Mouse (Mus musculus) megakaryocyte, embryonic 14.5 days (primary cell): ENCODE measurements at regions not wholly inside any gene's neighbourhood (a gene's known extent, or its start where the extent isn't known, plus 50 kb on each side); places are given as distances from the start of the nearest gene placed in this dataset.

ENCODE experiments used
- H3K27me3 ChIP-seq: replicated peaks from 2 replicates; pipeline ENCODE3; 2012; ENCODE audit warnings: inconsistent platforms
- H3K36me3 ChIP-seq: replicated peaks from 2 replicates; pipeline ENCODE3; 2012; ENCODE audit warnings: low read length, inconsistent platforms, mixed read lengths
- H3K4me1 ChIP-seq: 2 replicates; pipeline ENCODE4 v1.6.1; 2012; ENCODE audit warnings: inconsistent platforms
- H3K4me3 ChIP-seq: replicated peaks from 2 replicates; pipeline ENCODE3; 2012; ENCODE audit warnings: moderate library complexity, mild to moderate bottlenecking, inconsistent platforms
- H3K9me3 ChIP-seq: 2 replicates; pipeline ENCODE4 v1.6.1; 2012; ENCODE audit warnings: inconsistent platforms
- FLI1 ChIP-seq: IDR thresholded peaks from 2 replicates; pipeline ENCODE4 v1.6.1; 2012; ENCODE audit warnings: low read length, inconsistent platforms, mixed read lengths
- GATA1 ChIP-seq: IDR thresholded peaks from 3 replicates; pipeline ENCODE4 v1.6.1; 2012; ENCODE audit warnings: mixed read lengths, low read length, inconsistent platforms, borderline replicate concordance

DNA sequence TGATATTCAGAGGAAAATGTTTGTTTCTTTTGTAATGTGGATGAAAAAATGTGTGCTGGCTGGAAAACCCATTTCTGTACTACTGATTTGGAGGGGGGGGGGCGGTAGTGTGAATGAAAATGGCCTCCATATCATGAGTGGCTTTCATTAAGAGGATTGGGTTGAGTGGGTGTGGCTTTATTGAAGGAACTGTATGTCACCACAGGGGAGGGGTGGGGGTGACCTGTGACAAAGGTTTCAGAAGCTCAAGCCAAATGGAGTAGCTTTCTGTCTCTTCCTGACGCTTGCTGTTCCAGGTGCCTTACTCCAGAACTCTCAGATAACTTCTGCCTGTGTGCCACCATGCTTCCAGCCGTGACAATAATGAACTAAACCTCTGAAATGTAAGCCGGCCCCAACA, 242.0 kb upstream of the Gm765 start:
- no peak overlapping the region for H3K4me3 ChIP-seq
- H3K4me1 ChIP-seq: peaks cover 5% of the 10 kb centered on the region
- H3K36me3 ChIP-seq: no peaks in the 10 kb centered on the region
- H3K9me3 ChIP-seq: no peaks in the 10 kb centered on the region
- no peaks in the 10 kb centered on the region for H3K27me3 ChIP-seq
- TF ChIP-seq FLI1 (no peak), GATA1 (no peak)

DNA sequence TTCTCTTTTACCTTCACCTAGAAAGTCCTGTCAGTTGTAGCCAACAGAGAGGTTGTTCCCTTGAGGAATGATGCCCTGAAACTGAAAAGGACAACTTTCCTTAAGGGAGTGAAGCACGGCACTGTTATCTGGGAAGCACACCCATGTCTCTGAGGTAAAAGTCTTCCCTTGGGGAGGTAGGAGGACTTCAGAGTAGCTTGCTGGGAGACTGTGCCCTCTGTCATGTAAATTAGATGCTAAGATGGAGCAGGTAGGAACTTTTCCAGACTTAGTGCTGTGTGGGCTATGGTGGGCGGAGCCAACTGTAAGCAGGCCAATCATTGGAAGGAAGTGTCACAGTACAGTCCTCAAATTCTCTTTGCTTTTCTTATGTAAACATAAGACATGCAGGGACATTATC, 240.3 kb upstream of the Gm765 start:
- Histone ChIP-seq H3K36me3 (no peaks in the 10 kb centered on the region), H3K4me1 (no peaks in the 10 kb centered on the region), H3K4me3 (no peak overlapping the region), H3K9me3 (no peaks in the 10 kb centered on the region), H3K27me3 (no peaks in the 10 kb centered on the region)
- no peak for TF ChIP-seq GATA1
- TF ChIP-seq FLI1: no peak

DNA sequence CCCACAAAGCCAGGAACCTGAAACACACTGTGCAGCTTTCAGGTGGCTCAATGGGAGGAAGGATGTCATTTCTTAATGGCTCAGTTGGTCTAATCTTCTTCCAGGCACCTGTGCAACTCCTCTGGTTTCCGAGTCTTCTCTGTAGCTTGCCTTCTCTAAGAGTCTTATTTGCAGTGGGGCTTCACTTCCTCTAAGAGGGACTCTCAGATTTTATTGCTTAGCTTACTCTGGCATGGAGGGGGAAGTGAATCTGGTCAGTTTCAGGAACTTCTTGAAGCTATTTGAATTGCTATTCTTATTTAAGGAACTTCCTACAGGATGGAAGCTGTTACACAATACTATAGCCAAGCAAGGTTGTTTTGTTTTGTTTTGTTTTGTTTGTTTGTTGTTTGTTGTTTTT, 232.7 kb upstream of the Gm765 start:
- H3K36me3 ChIP-seq: no peaks in the 10 kb centered on the region
- TF ChIP-seq GATA1: no peak
- TF ChIP-seq FLI1: no peak

DNA sequence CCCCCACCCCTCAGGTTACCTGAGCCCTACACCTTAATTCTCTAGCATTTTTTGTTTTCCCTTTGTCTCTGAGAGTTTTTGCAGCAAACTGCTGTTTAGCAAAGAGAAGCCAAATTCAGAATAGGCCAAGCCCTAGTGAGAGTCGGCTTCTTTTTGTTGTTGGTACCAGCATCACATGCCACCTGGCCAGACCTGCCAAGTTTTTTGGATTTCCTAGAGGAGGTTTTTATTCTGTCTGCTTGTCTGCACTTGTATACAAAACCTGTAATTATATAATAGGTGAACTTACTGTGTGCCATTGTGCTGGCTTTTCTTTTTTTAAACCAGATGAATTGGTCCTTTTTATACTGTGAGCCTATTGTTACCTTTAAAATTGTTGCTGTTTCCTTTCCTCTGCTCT, 213.1 kb upstream of the Gm765 start:
- Histone ChIP-seq H3K4me3 (no peak overlapping the region), H3K36me3 (no peaks in the 10 kb centered on the region), H3K9me3 (0 out of 2 replicates have a peak, but pooled peaks cover 3% of the 10 kb centered on the region), H3K27me3 (no peaks in the 10 kb centered on the region), H3K4me1 (peaks cover 13% of the 10 kb centered on the region)
- TF ChIP-seq FLI1 (no peak), GATA1 (no peak)

More for the DNA sequence above, 232.7 kb upstream of the Gm765 start:
- Histone ChIP-seq H3K27me3 (no peaks in the 10 kb centered on the region), H3K9me3 (no peaks in the 10 kb centered on the region), H3K4me3 (no peak overlapping the region), H3K4me1 (no peaks in the 10 kb centered on the region)

DNA sequence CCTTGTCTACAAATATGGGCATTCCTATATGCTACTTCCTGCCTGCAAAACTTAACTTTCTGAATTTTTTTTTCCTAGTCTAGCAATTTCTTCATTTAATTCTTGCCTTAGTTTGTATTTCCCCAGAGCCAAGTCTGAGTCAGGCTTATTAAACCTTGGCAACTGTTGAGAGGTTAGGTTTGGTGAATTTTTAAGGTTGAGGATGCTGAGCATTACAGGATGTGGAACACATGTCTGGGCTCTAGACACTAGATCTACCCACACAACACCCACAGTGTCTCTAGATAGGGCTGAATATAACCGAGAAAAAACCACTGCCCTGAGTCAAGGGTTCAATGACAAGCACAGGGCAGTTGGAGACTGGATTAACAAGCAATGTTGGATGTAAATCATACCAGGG, 211.4 kb upstream of the Gm765 start:
- no peak overlapping the region for H3K4me3 ChIP-seq
- H3K9me3 ChIP-seq: 0 out of 2 replicates have a peak, but pooled peaks cover 3% of the 10 kb centered on the region
- peaks cover 13% of the 10 kb centered on the region for H3K4me1 ChIP-seq
- no peaks in the 10 kb centered on the region for H3K27me3 ChIP-seq
- TF ChIP-seq FLI1: no peak
- no peak for TF ChIP-seq GATA1
- no peaks in the 10 kb centered on the region for H3K36me3 ChIP-seq

DNA sequence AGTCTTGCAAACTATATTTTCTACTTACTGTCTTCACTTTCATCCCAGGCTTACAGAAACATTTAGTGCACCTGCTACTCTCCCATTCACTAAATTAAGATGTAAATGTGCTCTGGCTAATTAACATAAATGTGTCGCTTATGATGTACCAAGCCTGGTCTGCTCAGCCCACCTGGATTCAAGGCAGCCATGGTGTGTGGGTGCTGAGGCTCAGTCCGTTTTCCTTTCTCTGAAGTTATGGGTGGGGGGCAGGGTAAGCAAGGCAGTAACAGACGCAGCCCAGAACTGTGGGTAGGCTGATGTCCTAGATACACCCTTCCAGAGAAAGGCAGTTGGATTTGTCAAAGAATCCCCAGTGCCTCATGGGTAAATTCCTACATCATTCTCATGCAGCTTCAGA, 209.2 kb upstream of the Gm765 start:
- Histone ChIP-seq H3K4me3 (no peak overlapping the region), H3K27me3 (no peaks in the 10 kb centered on the region), H3K4me1 (peaks cover 13% of the 10 kb centered on the region), H3K36me3 (no peaks in the 10 kb centered on the region), H3K9me3 (0 out of 2 replicates have a peak, but pooled peaks cover 3% of the 10 kb centered on the region)
- no peak for TF ChIP-seq GATA1
- no peak for TF ChIP-seq FLI1

DNA sequence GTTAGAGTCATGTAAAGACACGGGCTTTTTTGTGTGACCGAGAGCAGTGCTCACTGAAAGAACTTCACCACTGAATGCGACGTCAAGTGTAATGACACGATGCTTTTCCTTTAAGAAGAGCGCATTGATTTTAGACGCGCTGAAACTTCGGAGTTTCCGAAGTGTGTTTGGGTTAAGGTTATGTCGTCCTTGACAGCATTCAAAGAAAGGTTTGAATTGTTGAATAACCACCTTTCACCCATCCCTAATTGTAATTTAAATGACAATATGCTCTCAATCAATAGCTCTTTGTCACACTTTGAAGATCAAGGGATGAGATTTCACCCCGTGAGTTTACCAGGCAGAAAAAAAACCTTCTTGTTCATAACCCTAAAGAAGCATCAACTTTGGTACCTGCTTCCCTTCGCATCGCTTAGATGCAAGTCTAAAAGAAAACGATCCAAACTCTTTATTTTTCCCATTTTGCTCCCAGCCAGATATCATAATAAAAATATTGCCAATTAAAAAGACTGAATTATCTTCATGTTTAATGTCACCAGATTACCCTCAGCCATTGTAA, 184.4 kb upstream of the Gm765 start:
- H3K27me3 ChIP-seq: peaks cover 15% of the 10 kb centered on the region
- H3K36me3 ChIP-seq: no peaks in the 10 kb centered on the region
- H3K4me1 ChIP-seq: peaks cover 4% of the 10 kb centered on the region; the same call in 1 of the 2 replicates
- no peak overlapping the region for H3K4me3 ChIP-seq
- no peaks in the 10 kb centered on the region for H3K9me3 ChIP-seq
- TF ChIP-seq FLI1 (no peak), GATA1 (no peak)

DNA sequence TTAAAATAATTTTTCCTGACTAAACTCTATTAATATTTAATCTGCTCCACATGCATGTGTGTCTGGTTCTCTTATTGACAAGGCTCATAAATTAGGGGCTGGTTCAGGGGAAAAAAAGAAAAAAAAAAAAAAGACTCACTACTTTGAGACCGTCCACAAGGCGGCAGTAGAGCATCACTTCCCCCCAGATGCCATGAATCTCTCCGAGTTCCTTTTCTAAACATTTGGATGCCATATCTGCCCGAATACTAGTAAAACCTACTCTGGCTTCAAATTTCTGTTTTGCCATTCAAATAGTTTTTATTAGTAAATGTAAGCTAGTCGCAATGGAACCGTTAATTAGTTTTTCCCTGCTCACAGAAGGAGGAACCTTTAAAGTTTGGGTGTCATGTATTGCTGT, 182.7 kb upstream of the Gm765 start:
- no peaks in the 10 kb centered on the region for H3K9me3 ChIP-seq
- no peak for TF ChIP-seq FLI1
- H3K27me3 ChIP-seq: peaks cover 13% of the 10 kb centered on the region
- H3K4me1 ChIP-seq: peaks cover 4% of the 10 kb centered on the region; the same call in 1 of the 2 replicates
- H3K36me3 ChIP-seq: no peaks in the 10 kb centered on the region
- no peak overlapping the region for H3K4me3 ChIP-seq

DNA sequence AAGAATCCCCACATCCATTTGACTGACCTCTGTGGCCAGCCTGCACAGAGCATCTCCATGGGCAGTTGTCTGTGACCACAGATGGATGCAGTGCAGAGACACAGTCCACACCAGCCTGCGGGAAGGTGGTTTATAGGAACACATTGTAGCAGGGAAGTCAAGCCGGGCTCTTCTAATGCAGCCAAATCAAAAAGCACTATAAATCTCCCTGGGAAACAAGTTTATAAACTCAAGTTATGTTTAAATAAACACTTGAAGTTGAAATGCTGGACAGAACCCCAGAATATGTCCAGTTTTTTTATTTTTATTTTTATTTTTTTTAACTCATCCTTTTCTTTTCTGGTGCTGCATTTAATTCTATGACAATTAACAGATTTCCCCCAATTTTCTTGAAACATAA, 182.1 kb upstream of the Gm765 start:
- Histone ChIP-seq H3K4me1 (peaks cover 4% of the 10 kb centered on the region; the same call in 1 of the 2 replicates), H3K36me3 (no peaks in the 10 kb centered on the region), H3K27me3 (peaks cover 10% of the 10 kb centered on the region), H3K4me3 (no peak overlapping the region), H3K9me3 (no peaks in the 10 kb centered on the region)
- no peak for TF ChIP-seq FLI1
- TF ChIP-seq GATA1: no peak

DNA sequence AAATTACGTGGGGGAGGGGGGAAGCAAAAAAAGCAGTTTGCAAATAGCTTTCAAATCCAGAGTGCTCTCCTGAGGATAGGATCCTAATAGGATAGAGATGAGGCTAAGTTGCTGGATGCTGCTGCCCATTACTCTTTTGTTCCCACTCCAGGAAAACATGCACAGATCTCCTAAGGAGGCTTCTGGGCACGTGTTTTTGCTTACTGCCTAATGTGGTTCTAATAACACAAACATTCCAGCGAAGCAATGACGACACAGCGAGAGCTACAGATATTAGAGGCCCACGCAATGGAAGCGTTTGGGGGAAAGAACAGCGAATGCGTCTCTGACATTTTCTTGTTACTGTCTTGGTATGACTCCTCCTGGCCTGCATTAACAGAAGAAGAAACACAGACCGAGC, 179.0 kb upstream of the Gm765 start:
- H3K4me3 ChIP-seq: no peak overlapping the region
- peaks cover 7% of the 10 kb centered on the region for H3K27me3 ChIP-seq
- TF ChIP-seq FLI1: no peak
- TF ChIP-seq GATA1: no peak
- H3K9me3 ChIP-seq: 0 out of 2 replicates have a peak, but pooled peaks cover 3% of the 10 kb centered on the region
- no peaks in the 10 kb centered on the region for H3K36me3 ChIP-seq
- H3K4me1 ChIP-seq: peaks cover 4% of the 10 kb centered on the region; the same call in 1 of the 2 replicates

DNA sequence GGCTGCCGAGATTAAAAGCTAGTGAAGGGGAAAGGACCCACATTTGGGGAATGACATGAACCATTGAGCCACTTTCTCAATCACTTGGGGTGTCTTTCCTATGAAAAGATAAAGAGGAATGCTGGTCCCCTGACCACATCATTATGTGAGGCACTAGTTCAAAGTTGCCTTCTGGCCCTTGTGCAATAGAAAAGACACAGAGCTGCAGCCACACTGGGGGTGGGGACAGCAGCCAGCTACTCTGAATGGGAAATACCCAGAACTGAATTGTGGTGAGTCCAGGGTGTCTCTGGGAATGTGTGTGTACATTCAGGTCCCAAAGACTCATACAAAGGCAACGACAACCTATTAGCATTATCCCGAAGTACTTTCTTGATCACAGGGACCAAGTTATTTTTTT, 172.3 kb upstream of the Gm765 start:
- H3K9me3 ChIP-seq: 0 out of 2 replicates have a peak, but pooled peaks cover 3% of the 10 kb centered on the region
- H3K4me1 ChIP-seq: no peaks in the 10 kb centered on the region
- peaks cover 2% of the 10 kb centered on the region for H3K27me3 ChIP-seq
- H3K4me3 ChIP-seq: no peak overlapping the region
- TF ChIP-seq GATA1: no peak
- no peak for TF ChIP-seq FLI1
- no peaks in the 10 kb centered on the region for H3K36me3 ChIP-seq
